Mouse (Mus musculus): ENCODE data around the gene Sult4a1. TPM values are rescaled to one million over a fixed set of nuclear protein-coding genes. Genes with fewer than 3 reads are reported as not detected.
"Not testable (repeated sequence)": the region's sequence is repeated elsewhere in the genome, so short reads cannot be mapped to it uniquely, and the experiment has no call there.

Sult4a1 gene
- polyA plus RNA-seq, 1 experiment from 2014 or later, result 1.1 TPM

DNA sequence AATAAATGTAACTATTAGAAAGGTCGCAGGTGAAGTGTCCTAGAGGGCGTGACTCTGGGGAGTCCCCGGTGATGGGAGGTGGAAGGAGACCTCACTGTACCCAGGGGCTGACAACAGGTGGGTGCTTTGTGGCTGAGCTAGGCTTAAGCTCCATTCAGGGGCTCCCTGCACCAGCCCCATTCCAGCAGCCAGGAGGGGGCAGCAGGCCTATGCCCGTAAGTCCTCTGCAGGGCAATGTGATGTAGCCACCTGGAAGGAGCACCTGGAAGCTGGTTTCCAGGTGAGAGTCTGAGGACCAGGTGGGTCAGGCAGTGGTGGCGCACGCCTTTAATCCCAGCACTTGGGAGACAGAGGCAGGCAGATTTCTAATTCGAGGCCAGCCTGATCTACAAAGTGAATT is 18.5 kb upstream of the Sult4a1 start:
- H3K4me3 ChIP-seq, result no peak overlapping the region
- H3K4me2 ChIP-seq, result no peak overlapping the region
- H3K36me3 ChIP-seq, result no peaks in the 10 kb centered on the region
- H3K27me3 ChIP-seq, result no peaks in the 10 kb centered on the region
- H3K4me1 ChIP-seq, result no peaks in the 10 kb centered on the region
- H3K9me3 ChIP-seq, result no peaks in the 10 kb centered on the region
- 56% methylated on average over 7 of the region's 7 CpGs for WGBS
- ATAC-seq (ENCODE audit: borderline replicate concordance, extremely low read depth, low FRiP score, low TSS enrichment), result no peak
- H3K27ac ChIP-seq, result no peak overlapping the region
- no peak overlapping the region for H3K9ac ChIP-seq

GRCm38 (mm10) chr15:84123075-84123474 is 17.5 kb upstream of the Sult4a1 start, which contains the start of gene Pnpla5:
Gene Pnpla5 (minus strand): TSS chr15:84123175.
- Histone ChIP-seq H3K4me2 (no peak within 1 kb of the TSS), H3K36me3 (no peaks in the 10 kb centered on the region), H3K9me3 (no peaks in the 10 kb centered on the region), H3K4me1 (no peaks in the 10 kb centered on the region), H3K27ac (no peak within 1 kb of the TSS), H3K4me3 (no peak within 1 kb of the TSS), H3K9ac (no peak within 1 kb of the TSS), H3K27me3 (no peaks in the 10 kb centered on the region)
- 50% methylated on average over 8 of the region's 8 CpGs for WGBS
- no peak for ATAC-seq (ENCODE audit: borderline replicate concordance, extremely low read depth, low FRiP score, low TSS enrichment)

DNA sequence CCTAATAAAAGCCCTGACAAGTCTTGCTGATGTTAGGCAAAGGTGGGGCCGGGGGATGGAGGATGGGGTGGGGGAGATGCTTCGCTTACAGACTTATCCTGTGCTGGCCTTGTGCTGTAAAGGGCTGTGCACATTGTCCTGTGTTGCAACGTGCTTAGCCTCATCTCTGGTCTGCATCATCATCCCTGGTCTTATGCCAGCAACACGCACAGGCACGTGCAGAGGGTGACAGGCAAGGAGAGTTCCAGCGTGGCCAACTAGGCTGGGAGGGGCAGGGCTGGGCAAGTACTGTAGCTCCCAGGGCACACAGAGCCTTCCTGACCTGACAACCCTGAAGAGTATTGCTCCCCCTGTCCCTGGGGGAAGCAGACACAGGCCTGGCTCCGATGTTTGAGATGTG is 15.5 kb upstream of the Sult4a1 start:
- H3K27me3 ChIP-seq, result no peaks in the 10 kb centered on the region
- H3K4me2 ChIP-seq, result no peak overlapping the region
- WGBS, result 62% methylated on average over 7 of the region's 7 CpGs
- no peaks in the 10 kb centered on the region for H3K36me3 ChIP-seq
- no peak overlapping the region for H3K4me3 ChIP-seq
- no peaks in the 10 kb centered on the region for H3K4me1 ChIP-seq
- no peak overlapping the region for H3K9ac ChIP-seq
- no peak for ATAC-seq (ENCODE audit: borderline replicate concordance, extremely low read depth, low FRiP score, low TSS enrichment)
- H3K9me3 ChIP-seq, result no peaks in the 10 kb centered on the region
- H3K27ac ChIP-seq, result no peak overlapping the region

GRCm38 (mm10) chr15:84120612-84121011 is 15.1 kb upstream of the Sult4a1 start:
- H3K27me3 ChIP-seq, result no peaks in the 10 kb centered on the region
- no peaks in the 10 kb centered on the region for H3K4me1 ChIP-seq
- WGBS, result 23% methylated on average over 6 of the region's 6 CpGs
- no peaks in the 10 kb centered on the region for H3K36me3 ChIP-seq
- no peak overlapping the region for H3K4me2 ChIP-seq
- no peak overlapping the region for H3K9ac ChIP-seq
- H3K27ac ChIP-seq, result no peak overlapping the region
- no peaks in the 10 kb centered on the region for H3K9me3 ChIP-seq
- no peak for ATAC-seq (ENCODE audit: borderline replicate concordance, extremely low read depth, low FRiP score, low TSS enrichment)
- no peak overlapping the region for H3K4me3 ChIP-seq

DNA sequence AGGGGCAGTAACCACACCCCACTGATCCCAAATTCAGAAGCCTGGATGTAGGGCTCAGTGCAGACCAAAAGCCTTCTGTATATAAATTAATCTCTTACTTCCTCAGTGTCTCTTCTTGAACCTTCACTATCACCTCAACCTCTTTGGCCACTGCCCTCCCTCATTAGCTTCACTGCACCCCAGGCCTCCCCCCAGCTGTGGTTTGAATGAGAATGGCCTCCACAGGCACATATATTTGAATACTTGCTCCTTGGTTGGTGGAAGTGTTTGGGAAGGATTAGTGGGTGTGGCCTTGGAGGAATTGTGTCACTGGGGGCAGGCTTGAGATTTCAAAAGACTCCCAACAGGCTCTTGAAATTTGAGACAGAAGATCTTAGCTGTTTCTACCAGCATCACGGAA is 10.9 kb upstream of the Sult4a1 start:
- no peaks in the 10 kb centered on the region for H3K36me3 ChIP-seq
- no peaks in the 10 kb centered on the region for H3K4me1 ChIP-seq
- WGBS, result 81% methylated on average over 1 of the region's 1 CpGs
- no peak overlapping the region for H3K4me2 ChIP-seq
- ATAC-seq (ENCODE audit: borderline replicate concordance, extremely low read depth, low FRiP score, low TSS enrichment), result no peak
- no peaks in the 10 kb centered on the region for H3K9me3 ChIP-seq
- no peaks in the 10 kb centered on the region for H3K27me3 ChIP-seq
- no peak overlapping the region for H3K27ac ChIP-seq
- H3K4me3 ChIP-seq, result no peak overlapping the region
- no peak overlapping the region for H3K9ac ChIP-seq

DNA sequence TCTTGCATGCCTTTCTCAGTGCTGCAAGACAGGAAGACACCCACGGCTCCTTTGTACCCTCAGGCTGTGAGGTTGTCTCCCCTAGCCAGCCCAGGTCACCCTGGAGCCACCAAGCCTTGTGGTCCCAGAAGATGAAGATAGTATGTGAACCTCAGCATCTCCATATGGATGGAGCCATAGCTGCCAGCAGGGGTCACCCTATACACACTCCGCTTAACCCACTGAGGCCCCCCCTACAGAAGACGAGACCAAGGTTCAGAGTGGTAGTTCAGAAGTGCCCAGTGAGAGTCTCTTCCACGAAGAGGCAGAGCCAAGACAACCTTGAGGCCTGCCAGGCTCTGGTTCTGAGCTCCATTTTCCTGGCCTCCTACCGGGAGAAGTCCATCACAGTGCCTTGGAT is 10.2 kb upstream of the Sult4a1 start:
- H3K27ac ChIP-seq, result no peak overlapping the region
- H3K4me3 ChIP-seq, result no peak overlapping the region
- no peak for ATAC-seq (ENCODE audit: borderline replicate concordance, extremely low read depth, low FRiP score, low TSS enrichment)

GRCm38 (mm10) chr15:84113873-84114272 is 8.3 kb upstream of the Sult4a1 start:
- H3K4me2 ChIP-seq, result no peak overlapping the region
- H3K27me3 ChIP-seq, result no peaks in the 10 kb centered on the region
- no peaks in the 10 kb centered on the region for H3K36me3 ChIP-seq
- H3K4me3 ChIP-seq, result no peak overlapping the region
- no peaks in the 10 kb centered on the region for H3K4me1 ChIP-seq
- H3K27ac ChIP-seq, result no peak overlapping the region
- no peak for ATAC-seq (ENCODE audit: borderline replicate concordance, extremely low read depth, low FRiP score, low TSS enrichment)
- H3K9ac ChIP-seq, result no peak overlapping the region
- no peaks in the 10 kb centered on the region for H3K9me3 ChIP-seq
- 60% methylated on average over 6 of the region's 6 CpGs for WGBS

More for the DNA sequence above, 10.2 kb upstream of the Sult4a1 start:
- WGBS, result 48% methylated on average over 5 of the region's 5 CpGs
- H3K9me3 ChIP-seq, result no peaks in the 10 kb centered on the region
- H3K4me1 ChIP-seq, result no peaks in the 10 kb centered on the region
- no peak overlapping the region for H3K4me2 ChIP-seq
- H3K27me3 ChIP-seq, result no peaks in the 10 kb centered on the region
- H3K9ac ChIP-seq, result no peak overlapping the region
- H3K36me3 ChIP-seq, result no peaks in the 10 kb centered on the region

DNA sequence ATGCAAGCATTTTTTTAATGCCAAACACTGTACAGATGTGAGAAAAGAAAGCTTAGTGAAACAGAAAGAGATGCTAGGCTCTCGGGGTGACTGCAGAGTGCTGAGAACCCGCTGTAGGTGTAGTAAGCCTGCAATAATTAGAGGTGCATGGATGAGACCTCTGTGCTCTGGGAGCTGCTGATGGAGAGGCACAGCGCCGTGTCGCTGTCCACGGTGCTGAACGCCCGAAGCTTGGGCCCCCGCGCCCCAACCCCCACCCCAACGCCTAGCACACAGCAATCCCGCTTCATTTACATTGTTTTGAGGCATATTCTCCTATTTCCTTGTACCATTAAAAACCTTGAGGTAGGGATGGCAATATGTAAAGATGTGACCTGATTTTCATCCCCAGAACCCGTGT is 3.3 kb upstream of the Sult4a1 start:
- Histone ChIP-seq H3K9ac (no peak overlapping the region), H3K27ac (no peak overlapping the region), H3K4me3 (no peak overlapping the region), H3K36me3 (no peaks in the 10 kb centered on the region), H3K4me1 (peaks cover 7% of the 10 kb centered on the region), H3K4me2 (no peak overlapping the region), H3K9me3 (no peaks in the 10 kb centered on the region), H3K27me3 (peaks cover 34% of the 10 kb centered on the region)
- ATAC-seq (ENCODE audit: borderline replicate concordance, extremely low read depth, low FRiP score, low TSS enrichment), result no peak
- 5% methylated on average over 13 of the region's 13 CpGs for WGBS

- no peak for ATAC-seq (ENCODE audit: borderline replicate concordance, extremely low read depth, low FRiP score, low TSS enrichment)
Observed at GRCm38 (mm10) chr15:84105924-84106500, 458 bp upstream of the Sult4a1 start.

DNA sequence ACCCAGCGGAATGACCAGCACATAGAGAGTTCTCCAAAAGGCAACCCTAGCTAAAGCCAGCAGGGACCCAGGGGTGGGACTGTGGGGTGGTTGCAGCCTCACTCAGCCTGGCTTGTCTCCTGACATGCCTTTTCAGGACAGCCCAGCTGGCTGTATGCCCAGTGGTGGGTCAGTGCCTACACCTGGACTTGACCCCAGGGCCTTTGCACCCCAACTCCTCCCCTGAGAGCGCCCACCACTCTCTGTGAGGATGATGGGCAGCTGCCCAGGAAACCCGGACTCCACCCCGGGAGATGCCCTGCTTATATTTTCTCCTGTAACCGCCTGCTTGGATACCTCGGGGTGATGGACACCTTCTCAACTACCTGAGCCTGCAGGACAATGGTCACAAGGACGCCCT is 928 bp downstream of the Sult4a1 start:
- Histone ChIP-seq H3K27me3 (peaks cover 36% of the 10 kb centered on the region), H3K4me1 (peaks cover 7% of the 10 kb centered on the region), H3K36me3 (no peaks in the 10 kb centered on the region), H3K4me3 (no peak overlapping the region; the same call in 1 of the 2 replicates), H3K27ac (no peak overlapping the region), H3K4me2 (no peak overlapping the region), H3K9me3 (no peaks in the 10 kb centered on the region), H3K9ac (no peak overlapping the region)
- 75% methylated on average over 7 of the region's 7 CpGs for WGBS
- no peak for ATAC-seq (ENCODE audit: borderline replicate concordance, extremely low read depth, low FRiP score, low TSS enrichment)

More at GRCm38 (mm10) chr15:84105924-84106500, 458 bp upstream of the Sult4a1 start:
- peak overlapping the region; percentile 44 for H3K4me3 ChIP-seq
- H3K4me1 ChIP-seq, result peaks cover 7% of the 10 kb centered on the region
- 9% methylated on average over 12 of the region's 12 CpGs for WGBS
- H3K27me3 ChIP-seq, result peaks cover 36% of the 10 kb centered on the region
- no peak overlapping the region for H3K9ac ChIP-seq
- peak overlapping the region; percentile 89 for H3K4me2 ChIP-seq
- no peak overlapping the region for H3K27ac ChIP-seq
- H3K9me3 ChIP-seq, result no peaks in the 10 kb centered on the region
- H3K36me3 ChIP-seq, result no peaks in the 10 kb centered on the region

GRCm38 (mm10) chr15:84097536-84097935 is 8.0 kb downstream of the Sult4a1 start:
- not testable (repeated sequence) for H3K9ac ChIP-seq; H3K36me3 ChIP-seq; H3K4me3 ChIP-seq; H3K4me1 ChIP-seq; H3K27me3 ChIP-seq; ATAC-seq (ENCODE audit: borderline replicate concordance, extremely low read depth, low FRiP score, low TSS enrichment); H3K4me2 ChIP-seq; H3K9me3 ChIP-seq; H3K27ac ChIP-seq
- WGBS, result 77% methylated on average over 15 of the region's 15 CpGs

DNA sequence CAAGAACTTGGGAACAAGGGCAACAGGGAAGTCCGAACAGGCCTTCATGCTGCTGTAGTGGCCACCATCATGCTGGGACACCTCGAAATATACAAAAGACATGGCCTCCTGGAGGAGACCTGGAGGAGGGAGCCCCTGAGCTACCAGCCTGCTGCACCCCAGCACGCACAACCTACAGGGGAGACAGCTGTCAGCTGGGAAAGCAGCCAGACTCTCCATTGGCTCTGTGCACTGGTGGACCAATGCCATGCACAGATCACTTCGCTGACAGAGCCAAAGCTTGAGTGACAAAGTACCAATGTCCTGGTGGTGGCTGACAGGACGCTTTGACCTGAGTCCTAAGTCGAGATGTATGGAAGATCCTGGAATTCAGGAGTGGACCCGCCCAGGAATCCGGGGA is 9.5 kb downstream of the Sult4a1 start:
- Histone ChIP-seq H3K4me3 (no peak overlapping the region), H3K4me1 (no peaks in the 10 kb centered on the region), H3K36me3 (no peaks in the 10 kb centered on the region), H3K9ac (no peak overlapping the region), H3K27ac (no peak overlapping the region), H3K9me3 (no peaks in the 10 kb centered on the region), H3K4me2 (no peak overlapping the region), H3K27me3 (no peaks in the 10 kb centered on the region)
- 78% methylated on average over 8 of the region's 8 CpGs for WGBS
- no peak for ATAC-seq (ENCODE audit: borderline replicate concordance, extremely low read depth, low FRiP score, low TSS enrichment)

GRCm38 (mm10) chr15:84094921-84095320 is 10.6 kb downstream of the Sult4a1 start:
- 44% methylated on average over 7 of the region's 7 CpGs for WGBS
- Histone ChIP-seq H3K9ac (no peak overlapping the region), H3K4me2 (no peak overlapping the region), H3K27ac (no peak overlapping the region), H3K36me3 (no peaks in the 10 kb centered on the region), H3K27me3 (no peaks in the 10 kb centered on the region), H3K4me3 (no peak overlapping the region), H3K4me1 (no peaks in the 10 kb centered on the region), H3K9me3 (no peaks in the 10 kb centered on the region)
- ATAC-seq (ENCODE audit: borderline replicate concordance, extremely low read depth, low FRiP score, low TSS enrichment), result no peak

Data from lung, embryonic 15.5 days (tissue).